Mouse (Mus musculus) kidney, postnatal 14 days (tissue): Measurements from ENCODE around the gene St6galnac3.

ENCODE experiments used
- DNase-seq: peaks from one replicate; pipeline ENCODE4 v3.0.0; 2022; ENCODE audit warnings: mixed read lengths

The St6galnac3 gene

GRCm38 (mm10) chr3:153733364-153734159 is 8.6 kb upstream of the St6galnac3 start:
- no peak for DNase-seq

GRCm38 (mm10) chr3:153732749-153733148 is 7.8 kb upstream of the St6galnac3 start:
- DNase-seq, result no peak

- peak; percentile 51 for DNase-seq
Observed at GRCm38 (mm10) chr3:153732035-153732434, 7.1 kb upstream of the St6galnac3 start.

GRCm38 (mm10) chr3:153728577-153728976 is 3.6 kb upstream of the St6galnac3 start:
- no peak for DNase-seq

- peak; percentile 24 for DNase-seq
Observed at GRCm38 (mm10) chr3:153723467-153724079, 1.4 kb downstream of the St6galnac3 start.

GRCm38 (mm10) chr3:153721525-153721924 is 3.4 kb downstream of the St6galnac3 start:
- DNase-seq, result no peak

GRCm38 (mm10) chr3:153720922-153721321 is 4.1 kb downstream of the St6galnac3 start:
- DNase-seq, result no peak

GRCm38 (mm10) chr3:153720296-153720695 is 4.7 kb downstream of the St6galnac3 start:
- no peak for DNase-seq

- no peak for DNase-seq
Observed at GRCm38 (mm10) chr3:153719256-153719970, 5.6 kb downstream of the St6galnac3 start.

- no peak for DNase-seq
Observed at GRCm38 (mm10) chr3:153718724-153719123, 6.2 kb downstream of the St6galnac3 start.

- DNase-seq, result no peak
Observed at GRCm38 (mm10) chr3:153717742-153718141, 7.2 kb downstream of the St6galnac3 start.

- no peak for DNase-seq
Observed at GRCm38 (mm10) chr3:153715646-153716045, 9.3 kb downstream of the St6galnac3 start.

GRCm38 (mm10) chr3:153710545-153710944 is 14.4 kb downstream of the St6galnac3 start:
- no peak for DNase-seq

GRCm38 (mm10) chr3:153707687-153708086 is 17.3 kb downstream of the St6galnac3 start:
- DNase-seq, result no peak

- DNase-seq, result no peak
Observed at GRCm38 (mm10) chr3:153706901-153707300, 18.1 kb downstream of the St6galnac3 start.

GRCm38 (mm10) chr3:153701752-153702740 is 22.9 kb downstream of the St6galnac3 start:
- DNase-seq, result no peak

- DNase-seq, result no peak
Observed at GRCm38 (mm10) chr3:153701172-153701571, 23.8 kb downstream of the St6galnac3 start.

- peak; percentile 57 for DNase-seq
Observed at GRCm38 (mm10) chr3:153699086-153699485, 25.9 kb downstream of the St6galnac3 start.

- DNase-seq, result no peak
Observed at GRCm38 (mm10) chr3:153692978-153693377, 32.0 kb downstream of the St6galnac3 start.

- DNase-seq, result peak; percentile 37
Observed at GRCm38 (mm10) chr3:153692206-153692813, 32.7 kb downstream of the St6galnac3 start.

GRCm38 (mm10) chr3:153691537-153691936 is 33.4 kb downstream of the St6galnac3 start:
- DNase-seq, result no peak

- no peak for DNase-seq
Observed at GRCm38 (mm10) chr3:153690553-153690952, 34.4 kb downstream of the St6galnac3 start.
